Mouse (Mus musculus) right cerebral cortex, postnatal 10 days (tissue): ENCODE measurements around the gene Ankrd31.
"Not testable (repeated sequence)": the region's sequence is repeated elsewhere in the genome, so short reads cannot be mapped to it uniquely, and the experiment has no call there.

ENCODE experiments used
- DNase-seq, 2 experiments: peaks; one replicate each; pipeline ENCODE4 v3.0.0; 2021; ENCODE audit warnings: low spot score in 2 of 2

Ankrd31 gene

DNA sequence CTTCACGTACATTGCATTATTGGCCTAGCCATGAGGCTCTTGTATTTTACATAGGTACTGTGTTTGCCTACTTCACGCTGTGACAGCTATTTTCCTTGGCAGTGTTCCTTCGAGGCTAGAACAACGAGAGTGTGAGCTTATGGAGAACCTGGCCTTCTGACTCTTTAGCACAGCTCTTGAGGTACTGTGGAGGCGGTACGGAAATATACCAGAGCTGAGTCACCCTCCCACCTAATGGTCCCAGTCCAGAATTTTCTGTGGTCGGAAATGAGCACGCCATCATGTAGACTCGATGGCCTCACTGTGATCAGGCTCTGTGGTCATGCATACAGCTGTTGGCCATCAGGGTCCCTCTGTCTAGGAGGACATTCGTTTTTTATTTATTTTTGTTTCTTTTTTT, 191.6 kb downstream of the Ankrd31 start:
- no peak for DNase-seq

DNA sequence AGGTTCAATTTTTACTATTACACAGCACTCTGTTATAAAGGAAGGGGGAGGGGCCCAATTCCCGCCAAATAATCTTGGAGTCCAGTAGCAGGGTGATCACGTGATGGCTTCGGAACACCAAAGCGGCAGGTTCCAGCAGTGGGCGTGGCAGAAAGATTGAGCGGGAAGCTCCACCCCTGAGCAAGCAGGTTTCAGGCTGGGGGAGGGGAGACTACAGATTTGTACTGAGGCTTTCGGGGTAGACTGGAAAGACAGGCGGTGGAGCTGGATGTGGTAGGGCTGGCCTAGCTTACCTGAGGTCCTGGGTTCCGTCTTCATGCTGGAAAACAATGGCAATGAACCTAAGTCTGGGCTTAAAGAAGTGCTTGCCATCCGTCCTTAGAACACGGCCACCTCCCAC, 193.4 kb downstream of the Ankrd31 start:
- DNase-seq: not testable (repeated sequence)

DNA sequence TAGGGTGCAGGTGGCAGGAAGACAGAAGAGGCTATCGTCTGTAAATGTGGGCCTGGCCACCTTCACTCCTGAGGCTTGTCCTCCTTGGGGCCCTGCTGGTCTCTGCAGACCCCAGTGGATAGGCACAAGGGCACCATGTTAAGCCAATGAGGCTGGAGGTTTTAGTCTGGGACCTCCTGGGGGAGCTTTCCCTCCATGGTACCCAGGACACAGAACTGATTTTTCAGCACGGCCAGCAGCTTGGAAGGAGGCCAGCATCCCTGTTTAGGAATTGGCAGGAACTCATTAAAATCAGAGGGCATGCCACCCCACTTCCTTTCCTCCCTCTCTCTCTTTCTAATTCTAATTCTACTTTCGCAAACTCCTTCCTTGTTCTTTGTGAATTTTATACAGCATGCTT, 195.5 kb downstream of the Ankrd31 start:
- DNase-seq: peak; percentile 78 to 81

DNA sequence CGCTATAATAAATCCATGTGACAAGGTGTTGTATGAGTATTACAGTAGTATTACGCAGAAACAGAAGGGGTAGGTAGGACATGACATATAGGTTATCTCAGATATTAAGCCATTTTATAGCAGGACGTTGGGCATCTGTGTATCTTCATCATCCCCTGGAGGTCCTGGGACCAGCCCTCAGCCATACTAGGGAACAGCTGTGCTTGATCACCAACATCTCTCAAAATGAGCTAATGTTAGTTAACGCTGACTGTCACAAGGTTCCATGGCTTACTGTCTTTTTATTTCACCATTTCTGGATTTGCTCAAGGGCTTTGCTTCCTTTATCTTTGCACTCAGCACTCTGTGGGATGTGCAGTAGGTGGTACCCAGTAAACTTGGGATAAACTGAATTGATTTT, 197.7 kb downstream of the Ankrd31 start:
- DNase-seq: no peak

DNA sequence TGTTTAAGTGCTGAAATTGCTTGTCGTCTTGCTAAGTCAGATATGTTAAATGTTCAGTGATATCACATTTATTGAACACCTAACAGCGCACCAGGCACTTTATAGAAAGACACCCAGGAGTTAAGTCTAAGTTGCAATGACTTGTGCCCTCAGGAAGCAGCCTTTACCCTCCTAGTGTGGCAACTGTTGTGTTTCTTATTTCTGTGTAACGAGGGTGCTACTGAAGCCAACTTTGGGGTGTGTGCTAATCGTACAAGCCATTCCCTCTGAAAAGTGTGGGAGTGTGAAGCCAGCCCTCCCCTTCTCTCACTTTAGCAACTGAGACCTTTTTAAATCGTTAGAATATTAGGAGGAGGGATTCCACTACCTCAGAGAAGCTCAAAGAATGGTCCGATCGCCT, 199.7 kb downstream of the Ankrd31 start:
- DNase-seq: no peak

DNA sequence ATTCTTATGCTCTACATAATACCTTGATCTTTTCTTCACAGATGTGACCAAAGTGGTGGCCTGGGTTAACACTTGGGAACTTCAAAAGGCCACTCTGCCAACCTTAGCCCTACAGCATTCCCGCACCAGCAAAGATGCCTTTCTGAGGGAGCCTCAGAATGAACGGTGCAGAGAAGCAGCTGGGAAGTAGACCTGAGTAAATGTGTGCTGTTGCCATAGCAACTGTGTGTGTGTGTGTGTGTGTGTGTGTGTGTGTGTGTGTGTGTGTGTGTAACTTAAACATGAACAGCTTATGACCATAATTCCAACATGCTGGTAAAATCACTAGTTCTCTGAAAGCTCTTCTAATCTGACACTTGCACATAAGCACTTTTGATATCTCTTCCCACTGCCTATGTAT, 203.8 kb downstream of the Ankrd31 start:
- DNase-seq: peak; percentile 72 to 79

DNA sequence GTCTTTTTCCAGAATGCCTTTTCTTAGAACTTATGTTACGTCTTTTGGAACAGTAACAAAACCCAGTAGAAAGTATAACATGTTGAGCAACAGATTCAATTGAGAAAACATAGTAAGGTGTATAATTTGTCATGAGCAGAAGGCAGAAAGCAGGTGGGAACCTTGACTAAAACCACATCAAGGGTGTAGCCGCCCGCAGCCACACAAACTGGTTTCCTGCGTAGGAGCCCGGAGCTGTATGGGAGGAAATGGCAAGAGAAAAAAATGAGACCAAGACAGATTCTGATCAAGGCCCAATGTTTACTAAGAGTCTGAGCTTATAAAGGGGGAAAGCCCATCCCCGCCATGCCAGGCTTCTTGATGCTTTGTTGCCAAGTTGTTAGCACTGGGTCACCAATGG, 208.4 kb downstream of the Ankrd31 start:
- DNase-seq: no peak
